Comparison of ENCODE assay signal across 22 mouse cellular contexts in the genomic region with DNA sequence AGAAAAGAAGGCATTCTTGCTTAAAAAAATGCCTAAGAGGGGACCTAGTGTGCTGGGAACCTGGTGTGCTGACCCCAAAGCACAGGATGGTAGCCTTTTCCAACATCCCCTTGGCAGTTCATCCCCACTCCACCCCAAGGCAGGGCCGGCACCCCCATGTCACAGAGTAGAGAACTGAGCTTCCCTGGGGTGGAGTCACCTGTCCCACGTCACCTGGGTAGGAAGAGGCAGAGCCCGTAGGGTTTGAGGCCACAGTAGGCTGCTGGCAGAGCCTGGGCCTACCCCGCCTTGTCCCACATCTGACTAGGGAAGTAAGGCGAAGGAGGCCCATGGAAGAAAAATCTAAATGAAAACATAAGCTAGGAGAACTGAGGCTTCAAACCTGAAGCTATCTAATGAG. TPM values are rescaled to one million over a fixed set of nuclear protein-coding genes. Genes with fewer than 3 reads are reported as not detected.
DNase-seq lines count a peak whose midpoint lies in the region; ATAC-seq and TF ChIP-seq lines count a peak whose summit lies in the region.
"Had no signal": no experiment of that assay in that cellular context is flagged by ENCODE, and none has a peak within 500 bp of the region (broad histone marks: within the 10 kb centered on the region; RNA-seq: fewer than 3 reads in every experiment).

A gene (plus strand): TSS at position 241 of the 400 bp plus-strand sequence.

- no peak for TF ChIP-seq EP300 in ES-Bruce4 (IDR thresholded peaks at IDR 0.05; ENCODE audit: insufficient read depth, low read depth, low read length)

- H3K4me3 ChIP-seq in midbrain, embryonic 10.5 days: no peak within 1 kb of the TSS
- H3K4me3 ChIP-seq in midbrain, embryonic 14.5 days (replicated peaks; ENCODE audit: low read depth, low read length): no peak within 1 kb of the TSS
- no peak within 1 kb of the TSS for H3K4me3 ChIP-seq in ES-Bruce4 (ENCODE audit: low read depth, low read length)
- H3K4me3 ChIP-seq in embryonic facial prominence, embryonic 11.5 days (ENCODE audit: low read depth, low read length): no peak within 1 kb of the TSS
- H3K4me3 ChIP-seq in stomach, embryonic 14.5 days (ENCODE audit: low read depth, low read length): no peak within 1 kb of the TSS
- H3K4me3 ChIP-seq: erythroblast, embryonic 14.5 days; lung, embryonic 15.5 days; neural tube, embryonic 12.5 days had no signal

- peak within 1 kb of the TSS; percentile 85 for H3K27ac ChIP-seq in midbrain, embryonic 10.5 days (replicated peaks)
- no peak within 1 kb of the TSS for H3K27ac ChIP-seq in midbrain, embryonic 14.5 days (replicated peaks; ENCODE audit: low read depth, low read length)
- H3K27ac ChIP-seq in ES-Bruce4 (ENCODE audit: insufficient read depth, low read length): peak within 1 kb of the TSS; percentile 38
- H3K27ac ChIP-seq in embryonic facial prominence, embryonic 11.5 days (replicated peaks; ENCODE audit: low read depth, low read length): 0 out of 2 replicates have a peak within 1 kb of the TSS, but pooled peaks have one; percentile 20
- peak within 1 kb of the TSS; percentile 58; the same call in 1 of the 2 replicates for H3K27ac ChIP-seq in stomach, embryonic 14.5 days (ENCODE audit: low read length)
- H3K27ac ChIP-seq: kidney, postnatal 0 days; lung, embryonic 15.5 days; neural tube, embryonic 12.5 days had no signal

- ATAC-seq in midbrain, embryonic 14.5 days (ENCODE audit: low FRiP score, low TSS enrichment): no peak
- no peak for ATAC-seq in embryonic facial prominence, embryonic 11.5 days (replicated peaks; ENCODE audit: insufficient number of reproducible peaks, low FRiP score, low TSS enrichment, low read depth)
- ATAC-seq in stomach, embryonic 14.5 days (ENCODE audit: insufficient number of reproducible peaks, insufficient read depth, low FRiP score, low read depth): no peak
- no peak for ATAC-seq in granulocyte monocyte progenitor cell, adult 5-6 weeks (replicated peaks; ENCODE audit: poor library complexity, severe bottlenecking)
- ATAC-seq: midbrain, embryonic 16.5 days had no signal

- H3K4me2 ChIP-seq in midbrain, embryonic 14.5 days (ENCODE audit: low read length): no peak within 1 kb of the TSS
- H3K4me2 ChIP-seq in embryonic facial prominence, embryonic 11.5 days (ENCODE audit: low read depth, low read length): no peak within 1 kb of the TSS
- no peak within 1 kb of the TSS for H3K4me2 ChIP-seq in stomach, embryonic 14.5 days (replicated peaks; ENCODE audit: low read depth, low read length)
- H3K4me2 ChIP-seq: heart, embryonic 11.5 days; lung, embryonic 15.5 days; neural tube, embryonic 12.5 days had no signal

- H3K36me3 ChIP-seq in midbrain, embryonic 10.5 days: no peaks in the 10 kb centered on the region
- no peaks in the 10 kb centered on the region for H3K36me3 ChIP-seq in midbrain, embryonic 14.5 days (ENCODE audit: control insufficient read depth, insufficient read depth, low read length)
- H3K36me3 ChIP-seq in ES-Bruce4 (ENCODE audit: control insufficient read depth, insufficient read depth, low read length, poor library complexity, severe bottlenecking): no peaks in the 10 kb centered on the region
- no peaks in the 10 kb centered on the region for H3K36me3 ChIP-seq in embryonic facial prominence, embryonic 11.5 days (replicated peaks; ENCODE audit: control insufficient read depth, insufficient read depth, low read depth, low read length)
- H3K36me3 ChIP-seq in stomach, embryonic 14.5 days (ENCODE audit: control insufficient read depth, insufficient read depth, low read length): no peaks in the 10 kb centered on the region
- H3K36me3 ChIP-seq: lung, embryonic 15.5 days; neural tube, embryonic 12.5 days had no signal

- TF ChIP-seq CTCF in ES-Bruce4 (IDR thresholded peaks at IDR 0.05; ENCODE audit: low read depth, low read length): no peak

- peaks cover 17% of the 10 kb centered on the region for H3K4me1 ChIP-seq in midbrain, embryonic 10.5 days
- H3K4me1 ChIP-seq in midbrain, embryonic 14.5 days (ENCODE audit: control insufficient read depth, insufficient read depth, low read length): no peaks in the 10 kb centered on the region
- H3K4me1 ChIP-seq in ES-Bruce4 (ENCODE audit: control insufficient read depth, insufficient read depth, low read length): peaks cover 3% of the 10 kb centered on the region
- no peaks in the 10 kb centered on the region for H3K4me1 ChIP-seq in embryonic facial prominence, embryonic 11.5 days (ENCODE audit: control insufficient read depth, insufficient read depth, low read length)
- H3K4me1 ChIP-seq in stomach, embryonic 14.5 days (ENCODE audit: control insufficient read depth, insufficient read depth, low read length): no peaks in the 10 kb centered on the region
- H3K4me1 ChIP-seq: lung, embryonic 15.5 days; neural tube, embryonic 12.5 days had no signal

- 89% methylated on average over 5 of the region's 5 CpGs for WGBS in midbrain, embryonic 10.5 days
- WGBS in midbrain, embryonic 14.5 days: 94% methylated on average over 5 of the region's 5 CpGs
- WGBS in embryonic facial prominence, embryonic 11.5 days: 88% methylated on average over 5 of the region's 5 CpGs
- WGBS in stomach, embryonic 14.5 days: 86% methylated on average over 5 of the region's 5 CpGs

- DNase-seq in midbrain, embryonic 10.5 days (ENCODE audit: low spot score): no peak
- no peak for DNase-seq in midbrain, embryonic 14.5 days
- DNase-seq in embryonic facial prominence, embryonic 11.5 days (ENCODE audit: low spot score): no peak
- DNase-seq in embryo, embryonic 11 days: no peak
- DNase-seq: cerebellum, adult 11 months; gastrocnemius, postnatal 14 days; heart, postnatal 36 days had no signal

- TF ChIP-seq POLR2A in ES-Bruce4 (IDR thresholded peaks at IDR 0.05; ENCODE audit: insufficient read depth, low read length): no peak

- no peak within 1 kb of the TSS for H3K9ac ChIP-seq in midbrain, embryonic 14.5 days (replicated peaks; ENCODE audit: low read length)
- peak within 1 kb of the TSS; percentile 19; the same call in 1 of the 2 replicates for H3K9ac ChIP-seq in ES-Bruce4 (ENCODE audit: low read depth, poor library complexity, severe bottlenecking)
- H3K9ac ChIP-seq in embryonic facial prominence, embryonic 11.5 days (replicated peaks; ENCODE audit: low read length): no peak within 1 kb of the TSS
- H3K9ac ChIP-seq in stomach, embryonic 14.5 days (replicated peaks; ENCODE audit: low read depth, low read length): no peak within 1 kb of the TSS
- H3K9ac ChIP-seq: lung, embryonic 15.5 days; neural tube, embryonic 12.5 days had no signal

- H3K27me3 ChIP-seq in midbrain, embryonic 10.5 days (ENCODE audit: low read depth, poor library complexity, severe bottlenecking): no peaks in the 10 kb centered on the region
- H3K27me3 ChIP-seq in midbrain, embryonic 14.5 days (ENCODE audit: control insufficient read depth, insufficient read depth, low read length): no peaks in the 10 kb centered on the region
- H3K27me3 ChIP-seq in ES-Bruce4 (ENCODE audit: control insufficient read depth, insufficient read depth, low read length, poor library complexity, severe bottlenecking): no peaks in the 10 kb centered on the region
- no peaks in the 10 kb centered on the region for H3K27me3 ChIP-seq in embryonic facial prominence, embryonic 11.5 days (ENCODE audit: control insufficient read depth, insufficient read depth, low read length)
- H3K27me3 ChIP-seq in stomach, embryonic 14.5 days (ENCODE audit: control insufficient read depth, insufficient read depth, low read length): no peaks in the 10 kb centered on the region
- H3K27me3 ChIP-seq: lung, embryonic 15.5 days; neural tube, embryonic 12.5 days had no signal

- no peaks in the 10 kb centered on the region for H3K9me3 ChIP-seq in midbrain, embryonic 10.5 days (replicated peaks)
- H3K9me3 ChIP-seq in midbrain, embryonic 14.5 days (ENCODE audit: control insufficient read depth, low read length): no peaks in the 10 kb centered on the region
- no peaks in the 10 kb centered on the region for H3K9me3 ChIP-seq in ES-Bruce4 (replicated peaks; ENCODE audit: control insufficient read depth, insufficient read depth, low read length, poor library complexity, severe bottlenecking)
- no peaks in the 10 kb centered on the region for H3K9me3 ChIP-seq in embryonic facial prominence, embryonic 11.5 days (replicated peaks; ENCODE audit: control insufficient read depth, low read length)
- no peaks in the 10 kb centered on the region for H3K9me3 ChIP-seq in stomach, embryonic 14.5 days (ENCODE audit: control insufficient read depth, low read depth, low read length)
- H3K9me3 ChIP-seq: lung, embryonic 15.5 days; neural tube, embryonic 12.5 days had no signal

RNA-seq across cellular contexts. Expression of the gene that starts here (rescaled TPM):
- not detected in 2 replicates for polyA plus RNA-seq in midbrain, embryonic 10.5 days (2016; fragmentation: Nextera tagmentation; extraction: Ambion mirVana)
- not detected in 2 replicates for polyA plus RNA-seq in midbrain, embryonic 14.5 days (2014; fragmentation: Nextera tagmentation; extraction: Ambion mirVana)
- polyA plus RNA-seq in ES-Bruce4 (2011; ENCODE audit: insufficient read depth, insufficient read length, low read depth, missing spikeins): not detected in 2 replicates
- not detected in 2 replicates for polyA plus RNA-seq in embryonic facial prominence, embryonic 11.5 days (2014; fragmentation: Nextera tagmentation; extraction: Ambion mirVana)
- polyA plus RNA-seq in stomach, embryonic 14.5 days (2014; fragmentation: Nextera tagmentation; extraction: Ambion mirVana): 2.6 TPM in 2 replicates
- total RNA-seq in granulocyte monocyte progenitor cell, adult 5-6 weeks (2014; fragmentation: Nextera tagmentation): not detected in 2 replicates
- total RNA-seq in granulocyte monocyte progenitor cell, adult 5-6 weeks (2017): not detected in 2 replicates
- total RNA-seq: CH12.LX; common myeloid progenitor, adult 5-6 weeks; gastrocnemius, postnatal 14 days; left cerebral cortex, adult 8-10 months; liver, adult 2 months; megakaryocyte progenitor cell, adult 5-6 weeks had no signal
- polyA plus RNA-seq: erythroblast, embryonic 14.5 days; frontal cortex, adult 2 months; heart, embryonic 11.5 days; kidney, postnatal 0 days; liver, adult 2 months; midbrain, embryonic 16.5 days; neural tube, embryonic 12.5 days had no signal
